Mouse (Mus musculus): ENCODE data around the gene Mical2.

Gene Mical2

DNA sequence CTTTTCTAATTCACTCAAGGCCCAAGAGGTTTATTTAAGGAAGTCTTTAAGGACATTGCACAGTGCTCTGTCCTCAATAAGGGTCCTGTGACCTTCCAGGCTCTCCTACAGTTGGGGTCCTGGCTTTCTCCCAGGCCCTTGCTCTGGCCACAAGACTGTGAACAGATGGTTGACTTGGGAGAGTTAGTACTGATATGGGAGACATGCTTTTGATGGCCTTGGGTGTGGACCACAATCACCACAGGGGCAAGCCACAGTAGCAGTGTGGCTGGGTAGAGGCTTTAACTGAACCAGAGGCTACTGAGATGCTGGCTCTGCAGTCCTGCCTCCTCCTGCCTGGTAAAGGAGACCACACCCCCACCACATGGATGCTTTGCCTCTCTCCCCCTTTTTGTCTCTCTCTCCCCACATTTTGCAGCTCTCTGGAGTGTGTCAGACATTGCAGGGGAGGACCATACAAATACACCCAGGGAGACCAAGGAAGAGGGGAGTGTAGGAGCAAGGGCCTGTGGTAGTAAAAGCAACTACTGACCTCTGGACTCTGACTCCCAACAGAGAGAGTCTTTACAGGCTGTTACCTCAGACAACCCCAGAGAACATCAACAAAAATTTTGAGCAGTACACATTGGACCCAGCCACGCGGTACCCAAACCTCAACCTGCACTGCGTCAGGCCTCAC, 94.5 kb downstream of the Mical2 start:
- peak; percentile 32 to 62 for DNase-seq

DNA sequence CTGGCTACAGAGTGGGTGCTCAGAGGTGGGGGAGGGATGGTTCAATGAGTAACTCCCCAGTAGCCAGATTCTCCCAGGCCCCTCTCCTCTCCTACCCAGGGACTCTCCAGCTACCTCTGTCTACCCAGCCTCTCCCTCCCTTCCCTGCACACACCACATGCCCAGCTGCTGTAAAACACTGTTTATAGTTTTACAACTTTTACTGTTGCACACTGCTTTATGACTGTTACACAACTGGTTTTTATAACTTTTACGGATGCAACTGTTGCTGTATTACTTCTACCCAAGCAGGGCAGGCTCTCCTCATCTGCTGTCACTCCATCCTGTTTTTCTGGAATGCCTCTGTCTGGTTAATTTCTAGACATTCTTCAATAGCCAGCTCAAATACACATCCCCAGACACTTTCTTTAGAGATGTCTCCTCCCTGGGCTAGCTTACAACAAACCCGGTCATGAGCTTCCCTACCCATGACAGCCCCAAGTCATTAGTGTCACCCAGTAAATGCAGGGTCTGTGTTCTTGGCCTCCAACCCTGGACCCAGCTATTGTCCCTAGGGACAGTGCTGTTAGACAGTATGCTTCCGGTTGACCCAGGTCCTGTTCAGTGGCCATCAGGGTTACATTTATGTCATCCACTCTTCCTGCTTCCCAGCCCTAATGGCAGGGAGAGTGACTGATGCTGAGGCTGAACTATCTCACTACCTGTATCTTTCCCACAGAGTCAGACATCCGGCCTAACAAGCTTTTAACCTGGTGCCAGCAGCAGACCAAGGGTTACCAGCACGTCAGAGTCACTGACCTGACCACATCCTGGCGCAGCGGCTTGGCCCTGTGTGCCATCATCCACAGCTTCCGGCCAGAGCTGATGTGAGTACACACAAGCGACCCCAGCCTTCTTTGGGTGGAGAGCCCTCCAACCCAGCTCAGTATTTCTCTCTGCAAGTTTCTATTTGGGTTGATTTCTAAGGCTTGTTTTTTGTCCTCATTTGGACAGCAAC, 96.4 kb downstream of the Mical2 start:
- DNase-seq: no peak

DNA sequence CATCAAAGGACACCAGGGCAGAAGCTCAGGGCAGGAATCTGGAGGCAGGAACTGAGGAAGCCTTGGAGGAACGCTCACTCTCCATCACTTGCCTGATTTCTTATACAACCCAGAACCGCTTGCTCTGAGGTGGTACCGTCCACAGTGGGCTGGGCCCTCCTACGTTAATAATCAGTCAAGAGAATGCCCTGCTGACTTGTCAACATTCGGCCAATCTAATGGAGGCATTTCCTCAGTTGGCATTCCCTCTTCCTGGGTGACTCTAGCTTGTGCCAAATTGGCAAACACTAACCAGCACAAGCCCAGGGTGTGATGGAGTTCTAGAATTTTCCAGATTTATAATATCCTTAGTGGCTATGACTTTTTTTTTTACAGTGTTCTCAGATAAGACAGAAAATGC, 98.9 kb downstream of the Mical2 start:
- DNase-seq: peak; percentile 42 to 45

DNA sequence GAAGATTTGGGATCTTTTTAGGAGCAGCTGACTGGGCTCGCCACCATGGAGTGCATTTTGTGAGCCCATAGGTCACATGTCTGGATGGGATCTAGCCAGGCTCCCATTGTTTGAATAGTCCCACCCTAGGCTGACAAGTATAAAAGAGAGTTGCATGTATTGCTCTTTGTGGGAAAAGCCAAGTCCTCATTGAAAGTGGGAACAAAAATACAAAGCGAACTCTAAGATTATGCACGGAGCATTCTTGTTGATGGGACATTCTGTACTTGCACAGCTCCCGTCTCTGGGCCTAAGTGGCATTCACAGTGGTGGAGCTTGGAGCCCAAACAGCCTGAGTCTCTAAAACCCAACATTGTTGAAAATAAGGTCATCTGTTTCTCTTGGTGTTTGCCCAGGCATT, 101.2 kb downstream of the Mical2 start:
- no peak for DNase-seq

DNA sequence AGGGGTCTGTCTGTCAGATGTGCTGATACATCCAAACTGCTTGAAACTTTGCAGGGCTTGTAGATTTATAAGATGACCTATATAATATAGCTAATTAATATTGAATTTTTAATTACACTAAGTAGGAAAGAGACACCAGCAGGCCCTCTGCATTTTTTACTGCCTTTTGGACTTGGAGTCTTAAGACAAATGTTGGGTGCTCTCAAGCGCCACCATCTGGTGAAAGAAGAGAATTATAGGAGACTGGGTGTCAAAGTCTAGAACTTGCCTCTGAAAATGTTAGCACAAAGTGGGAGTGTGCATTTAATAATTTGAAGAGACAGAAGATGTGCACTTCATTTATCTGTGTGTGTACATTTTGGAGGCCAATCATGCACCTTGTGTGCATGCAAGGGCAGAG, 103.3 kb downstream of the Mical2 start:
- DNase-seq: peak in 1 of 2 experiments; percentile 52

DNA sequence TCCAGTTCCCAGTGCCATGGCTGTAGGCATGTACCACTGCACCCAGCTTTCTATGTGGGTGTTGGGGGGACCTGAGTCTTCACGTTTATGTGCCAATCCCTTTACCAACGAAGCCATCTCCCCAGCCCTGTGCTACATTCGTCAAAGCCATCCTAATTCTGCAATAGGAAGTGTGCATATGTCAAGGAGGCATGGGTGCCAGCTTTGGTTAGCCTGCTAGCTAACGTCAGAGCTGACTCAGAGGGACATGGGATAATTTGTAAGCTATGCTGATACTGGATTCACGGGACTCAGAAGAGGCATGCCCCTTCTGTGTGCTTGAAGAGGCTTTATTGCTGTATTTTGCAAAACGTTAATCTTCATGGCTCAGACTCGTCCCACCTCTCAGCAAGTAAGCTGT, 103.8 kb downstream of the Mical2 start:
- no peak for DNase-seq

DNA sequence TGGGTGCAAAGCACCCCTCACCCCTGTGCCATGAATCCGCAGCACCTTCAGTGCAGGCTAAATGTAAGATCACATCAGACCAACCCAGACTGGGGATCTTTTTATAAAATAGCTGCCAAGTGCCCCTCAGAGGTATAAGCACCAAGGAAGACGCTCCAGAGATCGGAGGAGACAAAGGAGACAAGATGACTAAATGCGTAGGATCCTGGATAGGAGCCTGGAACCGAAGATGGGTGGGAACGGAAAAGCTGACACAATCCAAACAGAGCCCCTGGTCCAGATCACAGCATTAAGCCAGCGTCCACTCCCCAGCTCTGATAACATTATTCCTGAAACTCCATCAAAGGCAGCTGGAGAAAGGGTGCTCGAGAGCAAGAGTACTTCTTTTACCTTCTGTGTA, 105.3 kb downstream of the Mical2 start:
- no peak for DNase-seq

DNA sequence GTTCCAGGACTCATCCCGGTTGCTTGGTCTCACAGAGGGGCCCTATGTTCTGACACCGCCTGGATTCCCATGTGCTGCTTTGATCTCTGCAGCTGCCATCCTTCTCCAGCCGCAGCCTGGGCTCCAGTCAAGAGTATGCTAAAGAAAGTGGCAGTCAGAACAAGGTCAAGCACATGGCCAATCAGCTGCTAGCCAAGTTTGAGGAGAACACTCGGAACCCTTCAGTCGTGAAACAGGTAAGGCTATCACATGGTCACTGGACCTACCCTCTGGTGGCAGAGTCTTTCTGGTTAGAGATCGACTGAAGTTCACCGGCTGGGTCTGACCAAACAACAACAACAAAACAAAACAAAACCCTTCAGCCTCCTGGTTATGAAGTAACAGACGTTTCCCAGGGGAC, 106.1 kb downstream of the Mical2 start:
- peak; percentile 37 to 38 for DNase-seq

DNA sequence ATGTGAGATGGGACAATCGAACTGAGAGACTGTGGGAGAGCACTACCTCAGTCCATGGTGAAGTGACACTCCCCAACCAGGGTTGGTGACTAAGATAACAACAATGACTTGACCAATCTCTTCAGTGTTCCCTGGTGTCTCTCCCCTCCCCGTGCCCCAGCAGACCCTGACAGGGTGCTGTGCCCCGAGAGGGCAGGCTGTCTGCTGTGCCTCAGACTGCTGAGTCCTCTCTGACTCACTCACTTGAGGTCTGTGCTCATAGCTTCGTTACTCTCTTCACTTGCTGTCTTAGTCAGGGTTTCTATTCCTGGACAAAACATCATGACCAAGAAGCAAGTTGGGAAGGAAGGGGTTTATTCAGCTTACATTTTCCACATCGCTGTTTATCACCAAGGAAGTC, 106.8 kb downstream of the Mical2 start:
- DNase-seq: no peak

DNA sequence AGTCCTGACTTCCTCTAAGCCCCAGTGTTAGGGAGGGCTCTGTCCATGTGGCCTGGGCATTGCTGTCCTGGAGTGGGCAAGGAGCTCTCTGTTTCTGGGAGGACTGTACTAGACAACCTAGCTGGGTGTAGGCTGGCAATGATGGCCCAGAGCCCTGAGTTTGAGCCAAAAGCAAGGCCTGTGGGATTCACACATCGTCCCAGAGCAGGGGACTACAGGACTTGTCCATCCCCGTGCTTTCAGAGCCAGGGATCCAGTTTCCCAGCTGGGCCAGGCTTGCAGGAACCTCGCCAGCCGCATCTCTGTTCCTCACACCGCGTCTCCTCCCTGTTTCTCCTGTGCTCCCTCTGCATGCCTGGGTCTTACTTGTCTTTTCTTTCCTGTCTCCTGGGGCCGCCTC, 107.7 kb downstream of the Mical2 start:
- DNase-seq: no peak

DNA sequence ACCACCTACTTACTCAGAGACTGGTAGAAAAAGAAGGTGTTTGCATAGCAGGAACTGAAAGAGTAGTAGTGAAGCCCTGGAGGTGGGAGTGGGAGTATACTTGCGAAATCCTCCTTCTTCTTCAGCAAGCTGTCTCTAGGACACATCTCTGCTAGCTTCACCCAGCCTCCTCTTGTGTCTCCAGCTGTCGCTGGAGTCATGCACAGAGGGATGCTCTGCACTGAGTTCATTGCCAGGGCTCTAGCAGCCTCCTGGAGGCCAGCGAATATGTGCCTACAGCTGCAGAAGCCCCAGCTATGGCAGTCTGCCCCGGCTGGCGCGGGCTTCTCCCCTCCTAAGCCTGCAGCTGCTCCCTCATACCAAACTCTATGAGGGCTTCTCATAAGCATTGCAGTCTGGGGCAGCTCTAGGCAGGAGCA, 110.6 kb downstream of the Mical2 start:
- DNase-seq: no peak

DNA sequence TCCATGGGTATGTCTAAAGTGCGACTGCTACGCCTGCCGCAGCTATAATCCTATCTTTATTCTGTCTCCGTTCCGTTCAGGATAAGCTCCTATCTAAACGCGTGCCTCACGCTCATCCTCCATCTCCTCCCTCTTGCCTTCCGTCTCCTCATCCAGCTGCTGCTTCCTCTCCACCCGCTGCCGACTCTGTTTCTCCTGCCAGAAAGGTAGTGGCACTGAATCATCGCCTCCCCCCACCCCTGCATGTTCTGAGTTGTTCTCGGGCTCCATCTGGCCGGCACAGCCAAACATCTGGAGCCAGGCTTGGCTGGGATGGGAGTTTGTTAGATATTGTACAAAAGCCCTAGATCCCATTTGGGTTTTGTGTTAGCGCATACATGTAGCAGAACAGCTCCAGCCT, 111.1 kb downstream of the Mical2 start:
- DNase-seq: no peak

DNA sequence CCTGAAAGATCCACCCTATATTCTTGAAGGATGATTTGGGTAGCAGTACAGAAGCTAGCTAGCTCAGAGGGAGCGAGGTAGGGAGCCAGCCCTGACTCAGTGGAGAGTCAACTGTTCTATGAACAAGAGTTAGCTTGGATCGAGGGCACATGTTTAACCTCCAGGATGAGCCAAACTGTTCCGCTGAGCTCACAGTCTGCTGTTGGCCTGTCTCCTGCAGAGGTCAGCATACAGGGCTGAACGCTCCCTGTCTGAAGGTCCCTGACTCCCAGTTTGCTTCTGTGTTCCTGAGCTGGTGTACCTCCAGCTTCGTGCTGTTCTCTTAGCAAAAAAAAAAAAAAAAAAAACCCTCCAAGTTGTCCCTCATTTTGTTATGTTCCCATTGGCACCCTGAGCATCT, 112.1 kb downstream of the Mical2 start:
- no peak for DNase-seq

DNA sequence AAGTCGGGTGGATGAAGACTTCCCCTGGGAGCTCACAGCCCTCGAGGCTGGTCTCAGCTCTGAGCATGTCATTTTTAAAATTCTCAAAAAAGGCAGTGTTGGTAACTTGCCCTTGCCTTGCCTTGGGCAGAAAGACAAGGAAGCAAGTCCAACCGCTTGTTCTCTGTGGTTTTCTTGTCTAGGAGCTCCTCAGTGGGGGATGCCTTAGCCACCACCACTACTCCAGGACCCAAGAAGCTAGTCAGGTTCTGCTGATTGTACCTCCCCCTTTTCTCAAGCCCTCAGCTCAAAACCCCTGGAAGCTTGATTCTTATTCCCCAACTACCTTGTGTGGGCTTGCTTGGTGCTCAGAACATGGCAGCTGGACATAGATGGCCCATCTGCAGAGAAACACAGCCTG, 115.4 kb downstream of the Mical2 start:
- no peak for DNase-seq

DNA sequence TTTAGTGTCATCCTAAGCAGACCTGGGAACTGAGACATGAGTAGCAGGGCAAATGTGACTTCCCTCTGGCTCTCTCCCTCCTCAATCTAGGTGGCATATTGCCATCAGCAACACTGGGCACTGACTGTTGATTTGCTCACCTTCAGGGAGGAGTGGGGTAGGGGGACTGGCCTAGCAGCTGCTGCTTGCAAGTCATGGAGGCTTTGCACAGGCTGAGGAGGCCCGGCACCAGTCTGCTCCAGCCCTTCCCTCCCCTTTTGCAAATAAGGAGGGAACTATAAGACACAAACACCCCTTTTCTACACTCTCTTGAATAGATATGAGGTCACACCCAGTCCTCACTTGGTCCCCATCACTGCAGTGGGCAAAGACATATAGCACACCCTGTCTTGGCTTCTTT, 120.0 kb downstream of the Mical2 start:
- DNase-seq: no peak

DNA sequence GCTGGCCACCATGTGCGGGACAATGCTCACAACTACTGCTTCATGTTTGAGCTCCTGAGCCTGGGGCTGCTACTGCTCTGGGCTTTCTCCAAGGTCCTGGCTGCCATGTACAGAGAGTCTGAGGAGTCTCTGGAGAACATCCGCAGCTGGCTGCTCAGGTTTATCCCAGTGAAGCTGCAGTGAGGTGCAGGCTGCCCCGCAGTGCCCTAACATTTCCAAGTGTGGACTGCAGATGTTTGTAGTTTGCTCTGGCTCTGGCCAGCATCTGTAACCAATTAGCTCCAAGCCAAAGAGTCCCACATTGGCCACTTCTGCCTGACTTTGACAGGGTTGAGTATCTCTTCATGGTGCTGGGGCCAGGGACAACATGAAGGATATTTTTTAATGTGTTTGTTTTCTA, 125.9 kb downstream of the Mical2 start:
- no peak for DNase-seq

DNA sequence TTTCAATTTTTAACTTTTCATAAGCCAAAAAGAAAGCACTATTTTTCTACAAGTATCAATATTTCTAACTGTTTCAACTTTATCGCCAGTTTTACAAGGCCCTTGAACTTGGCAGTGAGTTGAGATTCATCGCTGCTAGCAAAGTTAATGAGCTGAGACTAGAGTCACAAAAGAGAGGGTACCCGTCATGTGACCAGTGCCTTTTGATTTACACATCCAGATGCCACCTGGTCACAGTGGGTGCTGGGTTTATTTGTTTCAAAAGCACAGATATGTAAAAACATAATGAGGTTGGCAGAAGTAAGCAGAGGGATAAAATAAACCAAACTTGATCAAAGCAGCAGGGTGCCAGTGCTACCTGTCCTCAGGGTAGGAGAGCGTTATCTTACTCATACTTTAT, 126.3 kb downstream of the Mical2 start:
- DNase-seq: peak in 1 of 2 experiments; percentile 18

DNA sequence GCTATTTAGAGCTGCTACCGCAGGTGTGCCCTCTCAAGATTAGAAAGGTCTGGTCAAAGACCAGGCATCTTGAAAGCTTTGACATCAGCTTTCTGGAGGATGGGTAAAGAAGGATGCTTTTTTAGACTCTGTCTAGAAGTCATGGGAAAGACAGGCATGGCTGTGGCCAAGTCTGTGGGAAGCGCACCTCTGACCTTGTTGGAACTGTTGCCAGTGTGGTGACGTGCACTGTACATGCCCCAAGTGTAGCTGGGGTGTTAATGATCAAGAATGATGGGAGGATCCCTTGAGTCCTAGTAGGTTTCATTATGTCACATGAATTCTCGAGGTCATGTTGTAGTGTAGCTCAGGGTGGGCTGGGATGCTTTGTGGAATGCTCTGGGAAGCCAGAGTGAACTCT, 127.4 kb downstream of the Mical2 start:
- peak in 1 of 2 experiments; percentile 45 for DNase-seq

DNA sequence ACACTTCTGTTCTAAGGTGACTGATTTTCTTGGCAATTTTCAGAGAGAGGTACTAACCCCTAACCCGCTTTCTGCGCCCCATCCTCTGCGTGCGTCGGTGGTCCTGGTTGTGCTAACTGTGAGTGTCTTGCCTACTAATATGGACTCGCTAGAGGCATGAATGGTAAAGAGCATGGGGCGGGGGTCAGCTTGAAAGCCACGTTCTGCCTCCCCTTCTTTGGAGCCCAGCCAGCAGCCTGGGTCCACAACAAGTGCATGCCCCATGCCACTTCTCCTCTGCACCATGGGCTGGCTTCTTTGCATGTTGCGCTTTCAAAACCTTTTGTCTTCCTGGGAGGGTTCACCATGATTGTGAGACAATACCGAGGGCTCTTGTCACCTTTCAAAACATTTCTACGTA, 128.3 kb downstream of the Mical2 start:
- no peak for DNase-seq

DNA sequence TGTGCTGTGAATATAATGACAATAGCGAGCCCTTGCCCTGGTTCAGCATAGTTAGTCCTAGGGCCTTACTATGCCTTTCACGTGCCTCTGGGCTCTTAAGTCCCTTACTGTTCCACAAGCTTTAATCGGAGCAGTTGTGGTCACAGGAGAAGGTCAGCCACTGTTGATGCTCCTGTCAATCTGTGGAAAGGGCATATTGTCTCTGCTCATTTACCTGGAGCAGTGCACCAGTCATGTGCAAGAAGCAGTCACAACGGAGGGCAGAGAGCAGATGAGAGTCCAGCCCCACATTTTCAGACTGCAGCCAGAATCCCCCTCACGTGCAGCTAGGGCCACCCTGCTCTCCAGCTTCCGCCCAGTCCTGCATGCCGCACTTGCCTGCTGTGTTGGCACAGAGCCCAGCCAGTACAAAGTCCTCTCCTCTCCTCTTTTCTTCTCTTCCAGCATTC, 128.9 kb downstream of the Mical2 start:
- peak; percentile 81 to 86 for DNase-seq

DNA sequence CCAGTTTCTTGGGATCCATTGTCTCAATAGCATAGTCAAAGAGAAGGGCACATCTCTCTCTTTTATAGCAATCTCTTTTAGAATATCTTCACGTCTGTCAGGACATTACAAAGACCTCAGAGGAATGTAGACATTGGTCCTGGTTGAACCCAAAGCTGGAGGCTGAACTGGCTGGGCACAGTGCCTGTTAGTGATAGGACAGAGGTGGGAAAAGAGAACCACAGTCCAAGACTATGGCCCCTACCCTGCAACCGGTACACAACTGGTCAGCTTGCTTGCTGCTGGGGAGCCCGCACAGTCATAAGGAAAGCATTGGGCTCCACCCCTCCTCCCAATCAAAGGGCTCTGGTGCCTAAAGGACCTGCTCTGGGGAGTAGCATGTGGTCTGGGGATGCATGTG, 133.9 kb downstream of the Mical2 start:
- DNase-seq: no peak

DNA sequence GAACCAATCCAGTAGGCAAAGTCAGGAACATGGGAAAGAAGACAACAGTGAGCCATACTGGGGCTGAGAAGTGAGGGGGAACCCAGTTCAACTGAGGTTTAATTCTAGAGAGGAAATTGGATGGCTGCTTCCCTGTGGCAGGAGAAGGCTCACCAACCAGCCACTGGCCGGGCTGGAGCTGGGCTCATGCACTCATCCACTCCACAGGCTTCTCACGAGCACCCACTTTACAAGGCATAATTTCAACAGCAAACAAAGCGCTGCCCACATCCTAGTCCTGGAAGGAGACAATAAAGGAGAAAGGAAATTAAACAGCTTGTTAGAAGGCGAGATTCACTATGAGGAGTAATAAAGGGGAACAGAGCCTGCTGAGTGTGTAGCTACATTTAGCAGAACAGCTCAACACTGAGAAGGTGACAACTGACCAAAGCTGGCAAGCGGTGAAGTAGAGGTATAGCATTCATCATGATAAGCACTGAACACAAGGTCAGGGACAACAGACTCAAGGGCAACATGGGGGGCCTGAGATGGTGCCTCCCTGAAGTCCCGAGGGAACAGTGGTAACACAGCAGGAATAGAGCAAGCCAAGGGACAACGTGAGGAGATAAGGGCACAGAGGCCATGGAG, 137.0 kb downstream of the Mical2 start:
- DNase-seq: no peak

DNA sequence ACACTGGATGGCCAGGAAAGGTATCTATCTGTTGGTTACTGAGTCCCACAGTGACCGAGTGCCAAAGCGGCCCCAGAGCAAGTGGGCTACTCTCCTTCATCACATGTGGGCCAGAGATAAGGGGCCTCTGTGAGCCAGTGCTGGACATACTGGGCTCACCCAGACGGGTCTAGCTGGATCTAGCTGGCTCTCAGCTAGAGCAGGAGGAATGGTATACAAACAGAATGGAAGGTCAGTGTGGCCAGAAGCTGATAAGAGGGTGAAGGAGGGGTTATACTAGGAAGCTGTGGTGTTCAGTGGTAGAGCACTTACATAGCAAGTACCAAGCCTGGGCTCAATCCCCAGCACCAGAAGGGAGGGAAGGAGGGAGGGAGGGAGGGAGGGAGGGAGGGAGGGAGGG, 140.2 kb downstream of the Mical2 start:
- DNase-seq: no peak

DNA sequence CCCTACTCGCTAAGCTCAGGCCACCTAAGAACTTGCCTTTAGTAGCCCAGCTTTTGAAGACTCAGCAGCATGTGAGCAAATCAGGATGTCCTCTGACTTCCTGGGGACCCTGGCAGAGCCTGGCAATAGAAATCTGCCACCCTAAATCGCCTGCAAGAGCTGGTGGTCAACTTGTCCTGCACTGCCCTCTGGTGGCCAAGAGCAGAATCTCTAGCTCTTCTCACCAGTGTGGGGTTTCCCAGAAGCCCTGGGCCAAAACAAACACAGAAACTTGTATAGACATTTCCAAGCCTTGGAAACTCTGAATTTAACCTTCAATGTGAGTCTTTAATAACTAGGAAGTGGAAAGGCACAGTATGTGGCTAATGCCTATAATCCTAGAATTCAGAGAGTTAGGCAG, 143.4 kb downstream of the Mical2 start:
- peak; percentile 71 to 84 for DNase-seq
